Mouse (Mus musculus): ENCODE results near the gene Gng13. TPM values are rescaled to one million over a fixed set of nuclear protein-coding genes. Genes with fewer than 3 reads are reported as not detected.
"Not testable (repeated sequence)": the region's sequence is repeated elsewhere in the genome, so short reads cannot be mapped to it uniquely, and the experiment has no call there.

Gene Gng13
- polyA plus RNA-seq, 1 experiment from 2014 or later, result 5.8 TPM

DNA sequence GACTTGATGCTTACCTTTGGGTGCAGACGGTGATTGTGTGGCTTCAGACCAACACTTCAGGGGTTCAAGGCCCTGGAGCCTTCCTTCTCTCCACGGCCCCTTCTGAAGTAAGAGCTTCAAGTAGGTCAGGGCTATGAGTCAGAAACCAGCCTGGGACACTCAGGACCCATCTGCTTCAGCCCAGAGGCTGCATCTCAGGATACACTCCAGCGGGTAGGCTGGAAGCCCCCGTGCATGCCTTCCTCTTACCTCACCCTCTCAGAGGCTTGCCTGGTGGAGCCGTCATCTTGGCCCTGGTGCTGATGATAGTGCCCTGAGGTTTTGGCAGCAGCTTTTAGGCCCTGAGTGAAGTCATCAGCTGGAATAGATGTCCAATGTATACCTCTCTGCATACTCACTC lies 18.3 kb downstream of the Gng13 start:
- Histone ChIP-seq H3K9ac (peak overlapping the region; percentile 36; the same call in 1 of the 2 replicates), H3K4me1 (no peaks in the 10 kb centered on the region), H3K36me3 (peaks cover 12% of the 10 kb centered on the region), H3K27me3 (no peaks in the 10 kb centered on the region), H3K27ac (no peak overlapping the region), H3K9me3 (no peaks in the 10 kb centered on the region), H3K4me2 (no peak overlapping the region), H3K4me3 (no peak overlapping the region)
- ATAC-seq (ENCODE audit: insufficient number of reproducible peaks, insufficient read depth, low FRiP score, low TSS enrichment, low read depth), result no peak
- 79% methylated on average over 5 of the region's 5 CpGs for WGBS

DNA sequence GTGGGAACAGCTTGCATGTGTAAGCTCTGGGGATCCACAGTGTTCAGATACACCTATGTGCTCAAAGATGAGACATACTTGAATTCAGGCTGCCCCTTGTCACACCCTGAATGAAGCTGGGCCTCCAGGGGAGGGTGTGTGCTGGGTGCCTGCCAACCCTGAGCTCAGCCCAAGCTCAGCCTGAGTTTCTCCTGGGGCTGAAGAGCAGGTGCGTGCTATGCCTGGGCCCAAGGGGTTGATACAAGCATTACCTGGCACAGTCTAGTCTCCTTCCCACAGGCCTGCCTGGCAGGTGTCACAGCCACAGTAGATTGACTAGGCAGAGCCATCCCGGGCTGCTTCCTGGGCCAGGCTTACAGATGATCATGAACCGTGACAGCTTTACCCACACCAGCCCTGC lies 18.8 kb downstream of the Gng13 start, which contains the start of gene Mslnl:
Mslnl (plus strand) TSS at position 298 of the 400 bp plus-strand sequence.
- Histone ChIP-seq H3K9ac (peak within 1 kb of the TSS; percentile 36; the same call in 1 of the 2 replicates), H3K36me3 (peaks cover 7% of the 10 kb centered on the region; the same call in 1 of the 2 replicates)
- WGBS, result 58% methylated on average over 3 of the region's 3 CpGs

DNA sequence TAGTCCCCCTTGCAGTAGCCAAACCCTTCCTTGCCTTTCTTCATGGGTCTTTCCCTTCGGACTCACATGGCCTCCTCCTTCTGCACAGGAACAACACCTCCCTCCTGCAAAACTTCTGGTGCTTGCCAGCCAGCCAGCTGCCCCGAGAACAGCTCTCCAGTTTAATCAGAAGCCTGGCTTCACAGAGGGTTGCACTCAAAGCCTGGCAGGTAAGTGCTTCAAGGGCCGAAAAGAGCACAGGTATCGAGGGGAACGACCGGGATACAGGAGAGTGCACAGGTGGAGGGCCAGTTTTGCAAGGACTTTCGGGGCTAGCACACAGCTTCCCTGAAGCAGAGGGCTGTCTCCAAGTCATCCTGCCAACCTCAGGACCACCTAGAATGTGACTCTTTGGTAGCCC lies 21.9 kb downstream of the Gng13 start:
- no peaks in the 10 kb centered on the region for H3K4me1 ChIP-seq
- no peaks in the 10 kb centered on the region for H3K36me3 ChIP-seq
- H3K4me3 ChIP-seq, result no peak overlapping the region
- H3K27me3 ChIP-seq, result no peaks in the 10 kb centered on the region
- H3K4me2 ChIP-seq, result no peak overlapping the region
- H3K9me3 ChIP-seq, result no peaks in the 10 kb centered on the region
- no peak overlapping the region for H3K27ac ChIP-seq
- no peak overlapping the region for H3K9ac ChIP-seq
- 81% methylated on average over 7 of the region's 7 CpGs for WGBS
- no peak for ATAC-seq (ENCODE audit: insufficient number of reproducible peaks, insufficient read depth, low FRiP score, low TSS enrichment, low read depth)

More for the DNA sequence above, 18.8 kb downstream of the Gng13 start, which contains the start of gene Mslnl:
- no peak for ATAC-seq (ENCODE audit: insufficient number of reproducible peaks, insufficient read depth, low FRiP score, low TSS enrichment, low read depth)
- Histone ChIP-seq H3K4me1 (no peaks in the 10 kb centered on the region), H3K4me3 (no peak within 1 kb of the TSS), H3K27ac (no peak within 1 kb of the TSS), H3K9me3 (no peaks in the 10 kb centered on the region), H3K4me2 (no peak within 1 kb of the TSS), H3K27me3 (no peaks in the 10 kb centered on the region)

DNA sequence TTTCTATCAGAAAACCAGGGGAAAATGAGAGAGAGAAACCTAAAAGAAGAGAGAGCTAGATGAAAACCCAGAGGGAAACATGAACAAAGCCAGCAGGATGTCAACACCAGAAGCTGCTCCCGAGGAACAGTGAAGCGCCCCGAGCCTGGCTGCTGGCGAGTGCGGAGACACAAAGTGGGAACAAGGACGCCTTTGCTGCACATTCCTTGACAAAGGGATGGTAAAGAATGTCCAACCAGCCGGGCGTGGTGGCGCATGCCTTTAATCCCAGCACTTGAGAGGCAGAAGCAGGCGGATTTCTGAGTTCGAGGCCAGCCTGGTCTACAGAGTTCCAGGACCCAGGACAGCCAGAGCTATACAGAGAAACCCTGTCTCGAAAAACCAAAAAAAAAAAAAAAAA lies 24.5 kb downstream of the Gng13 start:
- H3K4me2 ChIP-seq; H3K36me3 ChIP-seq; H3K27ac ChIP-seq; H3K9ac ChIP-seq; H3K4me3 ChIP-seq; H3K4me1 ChIP-seq; ATAC-seq (ENCODE audit: insufficient number of reproducible peaks, insufficient read depth, low FRiP score, low TSS enrichment, low read depth); H3K27me3 ChIP-seq; H3K9me3 ChIP-seq: not testable (repeated sequence)
- WGBS, result 71% methylated on average over 12 of the region's 12 CpGs

DNA sequence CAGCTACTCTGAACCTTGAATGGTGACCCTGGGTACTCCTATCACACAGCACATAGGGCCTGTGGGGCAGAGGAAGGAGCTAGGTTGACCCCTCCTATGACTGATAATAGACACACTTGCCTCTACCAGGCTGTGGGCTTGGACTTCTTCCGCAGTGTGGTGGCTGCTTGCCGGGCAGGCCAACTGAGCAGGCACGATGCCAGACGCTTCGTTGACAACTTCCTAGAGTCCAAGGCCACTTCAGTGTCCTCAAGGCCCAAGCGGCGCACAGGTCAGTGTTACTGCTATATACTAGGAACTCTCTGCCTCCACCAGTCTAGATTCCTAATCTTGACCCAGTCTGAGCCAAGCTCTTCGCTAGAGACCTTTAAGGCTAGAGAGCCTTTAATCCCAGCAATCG lies 26.9 kb downstream of the Gng13 start:
- H3K4me2 ChIP-seq, result no peak overlapping the region
- H3K27ac ChIP-seq, result no peak overlapping the region
- H3K9ac ChIP-seq, result no peak overlapping the region
- no peaks in the 10 kb centered on the region for H3K9me3 ChIP-seq
- 0 out of 2 replicates have a peak, but pooled peaks cover 3% of the 10 kb centered on the region for H3K27me3 ChIP-seq
- no peaks in the 10 kb centered on the region for H3K36me3 ChIP-seq
- H3K4me1 ChIP-seq, result no peaks in the 10 kb centered on the region
- no peak overlapping the region for H3K4me3 ChIP-seq
- no peak for ATAC-seq (ENCODE audit: insufficient number of reproducible peaks, insufficient read depth, low FRiP score, low TSS enrichment, low read depth)
- WGBS, result 92% methylated on average over 9 of the region's 9 CpGs

GRCm38 (mm10) chr17:25744311-25744710 lies 27.3 kb downstream of the Gng13 start:
- ATAC-seq (ENCODE audit: insufficient number of reproducible peaks, insufficient read depth, low FRiP score, low TSS enrichment, low read depth), result no peak
- Histone ChIP-seq H3K27ac (no peak overlapping the region), H3K9me3 (no peaks in the 10 kb centered on the region), H3K9ac (no peak overlapping the region), H3K4me2 (no peak overlapping the region), H3K36me3 (no peaks in the 10 kb centered on the region), H3K27me3 (0 out of 2 replicates have a peak, but pooled peaks cover 3% of the 10 kb centered on the region), H3K4me3 (no peak overlapping the region), H3K4me1 (no peaks in the 10 kb centered on the region)
- 80% methylated on average over 10 of the region's 10 CpGs for WGBS

DNA sequence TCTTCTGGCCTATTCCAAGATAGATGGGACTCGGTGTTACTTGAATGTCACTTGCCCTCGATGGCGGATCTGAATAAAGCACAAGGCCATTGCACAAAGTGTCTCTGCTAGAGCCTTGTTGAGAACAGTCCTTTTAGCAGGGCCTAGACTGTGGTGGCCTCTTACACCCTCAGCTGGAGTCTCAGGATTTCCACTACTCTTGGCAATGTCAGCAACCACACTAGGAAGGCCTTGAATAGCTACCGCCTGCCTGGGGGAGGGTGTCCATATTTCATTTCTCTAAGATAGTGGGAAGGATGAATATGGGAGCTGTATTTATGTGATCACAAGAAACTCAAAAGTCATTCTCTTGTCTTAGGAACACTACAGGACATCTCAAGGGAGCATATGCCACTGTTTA lies 31.3 kb downstream of the Gng13 start:
- ATAC-seq (ENCODE audit: insufficient number of reproducible peaks, insufficient read depth, low FRiP score, low TSS enrichment, low read depth), result no peak
- H3K27ac ChIP-seq, result no peak overlapping the region
- H3K36me3 ChIP-seq, result no peaks in the 10 kb centered on the region
- H3K4me2 ChIP-seq, result no peak overlapping the region
- H3K4me1 ChIP-seq, result peaks cover 8% of the 10 kb centered on the region
- WGBS, result 94% methylated on average over 4 of the region's 4 CpGs
- 0 out of 2 replicates have a peak, but pooled peaks cover 3% of the 10 kb centered on the region for H3K27me3 ChIP-seq
- no peak overlapping the region for H3K9ac ChIP-seq
- H3K4me3 ChIP-seq, result no peak overlapping the region
- no peaks in the 10 kb centered on the region for H3K9me3 ChIP-seq

DNA sequence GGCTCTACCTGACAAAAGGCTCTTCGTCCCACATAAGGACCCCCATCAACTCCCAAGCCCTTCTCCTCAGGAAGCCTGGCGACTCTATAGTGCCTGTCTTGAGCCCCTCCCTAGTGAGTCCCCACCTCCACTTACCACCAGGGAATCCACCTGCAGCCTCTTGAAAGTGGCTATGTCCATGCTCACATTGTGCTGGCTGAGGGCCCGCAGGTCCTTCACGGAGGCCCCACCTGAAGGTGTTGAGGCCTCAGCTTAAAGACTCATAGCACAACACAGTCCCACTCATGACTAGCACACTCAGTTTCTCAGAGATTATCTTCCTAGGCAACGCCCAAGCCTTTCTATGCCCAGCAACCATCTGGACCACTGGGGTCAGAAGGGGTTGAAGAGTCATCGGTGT lies 32.3 kb downstream of the Gng13 start:
- Histone ChIP-seq H3K4me3 (no peak overlapping the region), H3K36me3 (no peaks in the 10 kb centered on the region), H3K9me3 (no peaks in the 10 kb centered on the region), H3K4me2 (no peak overlapping the region), H3K27me3 (0 out of 2 replicates have a peak, but pooled peaks cover 3% of the 10 kb centered on the region), H3K27ac (no peak overlapping the region), H3K9ac (no peak overlapping the region), H3K4me1 (peaks cover 8% of the 10 kb centered on the region)
- 77% methylated on average over 6 of the region's 6 CpGs for WGBS
- no peak for ATAC-seq (ENCODE audit: insufficient number of reproducible peaks, insufficient read depth, low FRiP score, low TSS enrichment, low read depth)

DNA sequence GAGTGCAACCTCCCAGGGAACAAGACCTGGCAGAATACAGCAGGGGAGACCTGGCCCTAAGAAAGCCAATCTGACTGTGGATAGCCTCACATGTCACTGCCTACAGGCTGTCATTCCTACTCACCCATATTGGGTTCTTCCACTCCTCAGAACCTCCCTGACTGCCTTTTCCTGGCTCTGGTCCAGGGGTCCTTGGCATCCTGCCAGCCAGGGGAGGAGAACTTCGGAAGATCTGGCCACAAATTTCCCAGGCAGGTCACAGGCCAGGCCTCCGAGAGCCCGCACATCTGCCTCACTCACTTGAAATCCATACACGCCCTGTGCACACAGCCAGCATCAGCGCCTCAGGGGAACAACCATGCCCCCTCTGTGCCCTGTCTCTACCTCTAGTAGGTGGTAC lies 34.5 kb downstream of the Gng13 start:
- peak overlapping the region; percentile 54 for H3K9ac ChIP-seq

GRCm38 (mm10) chr17:25754241-25754640 lies 37.3 kb downstream of the Gng13 start, which contains the start of gene Msln:
Msln (minus strand) TSS chr17:25754378.
- Histone ChIP-seq H3K36me3 (no peaks in the 10 kb centered on the region), H3K9me3 (no peaks in the 10 kb centered on the region), H3K27me3 (no peaks in the 10 kb centered on the region), H3K9ac (peak within 1 kb of the TSS; percentile 21; the same call in 1 of the 2 replicates), H3K4me3 (no peak within 1 kb of the TSS), H3K4me1 (peaks cover 12% of the 10 kb centered on the region), H3K4me2 (no peak within 1 kb of the TSS), H3K27ac (no peak within 1 kb of the TSS)
- ATAC-seq (ENCODE audit: insufficient number of reproducible peaks, insufficient read depth, low FRiP score, low TSS enrichment, low read depth), result no peak
- WGBS, result 83% methylated on average over 9 of the region's 9 CpGs

More for the DNA sequence above, 34.5 kb downstream of the Gng13 start:
- H3K4me3 ChIP-seq, result no peak overlapping the region
- no peaks in the 10 kb centered on the region for H3K9me3 ChIP-seq
- WGBS, result 37% methylated on average over 5 of the region's 5 CpGs
- H3K4me2 ChIP-seq, result no peak overlapping the region
- H3K36me3 ChIP-seq, result no peaks in the 10 kb centered on the region
- peaks cover 12% of the 10 kb centered on the region for H3K4me1 ChIP-seq
- no peak for ATAC-seq (ENCODE audit: insufficient number of reproducible peaks, insufficient read depth, low FRiP score, low TSS enrichment, low read depth)
- no peak overlapping the region for H3K27ac ChIP-seq
- H3K27me3 ChIP-seq, result 0 out of 2 replicates have a peak, but pooled peaks cover 3% of the 10 kb centered on the region

- Histone ChIP-seq H3K27me3 (no peaks in the 10 kb centered on the region), H3K4me1 (peaks cover 12% of the 10 kb centered on the region), H3K27ac (no peak overlapping the region), H3K9me3 (no peaks in the 10 kb centered on the region), H3K4me2 (no peak overlapping the region), H3K9ac (peak overlapping the region; percentile 21; the same call in 1 of the 2 replicates), H3K4me3 (no peak overlapping the region), H3K36me3 (no peaks in the 10 kb centered on the region)
- no peak for ATAC-seq (ENCODE audit: insufficient number of reproducible peaks, insufficient read depth, low FRiP score, low TSS enrichment, low read depth)
- 77% methylated on average over 4 of the region's 4 CpGs for WGBS
These were observed 38.1 kb downstream of the Gng13 start for GRCm38 (mm10) chr17:25755086-25755485.

DNA sequence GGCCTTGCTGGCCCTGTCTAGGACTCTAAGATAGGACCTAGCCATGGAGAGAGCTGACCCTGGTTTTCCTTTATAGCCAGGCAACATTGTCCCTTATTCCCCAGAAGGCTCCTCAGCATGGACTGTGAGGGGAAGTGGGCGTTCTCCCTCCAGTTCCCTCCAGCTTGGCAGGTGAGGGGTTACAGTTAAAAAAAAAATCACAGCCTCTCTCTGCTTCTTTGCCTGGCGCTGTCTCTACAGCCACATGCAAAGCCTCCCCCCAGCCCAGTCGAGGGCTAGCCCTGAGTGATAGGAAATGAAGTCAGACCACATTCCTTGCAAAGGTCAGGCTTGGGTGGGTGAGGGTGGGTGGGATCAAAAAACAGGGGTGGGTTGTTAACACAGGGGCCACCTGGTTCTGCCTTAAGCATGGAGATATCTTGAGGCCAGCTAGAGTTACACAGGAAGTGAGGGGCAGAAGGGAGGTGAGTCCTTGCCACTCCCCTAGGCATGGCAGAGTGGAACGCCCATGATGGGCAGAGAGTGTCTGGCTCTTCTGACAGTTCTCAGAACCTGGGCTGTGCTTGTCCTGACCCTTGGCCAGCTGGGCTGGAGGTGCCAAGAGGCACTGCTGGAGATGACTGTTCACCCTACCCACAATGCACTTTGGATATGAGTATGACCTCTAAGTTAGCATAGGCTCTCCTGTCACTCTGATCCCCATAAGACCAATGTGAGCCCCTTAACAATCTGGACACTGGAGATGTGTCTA lies 38.8 kb downstream of the Gng13 start:
- WGBS, result 24% methylated on average over 4 of the region's 4 CpGs
- no peaks in the 10 kb centered on the region for H3K27me3 ChIP-seq

More for the DNA sequence above, 38.8 kb downstream of the Gng13 start:
- Histone ChIP-seq H3K9ac (no peak overlapping the region), H3K4me1 (peaks cover 12% of the 10 kb centered on the region), H3K9me3 (no peaks in the 10 kb centered on the region), H3K4me2 (no peak overlapping the region), H3K36me3 (no peaks in the 10 kb centered on the region), H3K4me3 (no peak overlapping the region), H3K27ac (no peak overlapping the region)
- ATAC-seq (ENCODE audit: insufficient number of reproducible peaks, insufficient read depth, low FRiP score, low TSS enrichment, low read depth), result no peak

Data from embryonic facial prominence, embryonic 13.5 days (tissue).